Mouse (Mus musculus): ENCODE measurements around the gene F13a1. TPM values are rescaled to one million over a fixed set of nuclear protein-coding genes. Genes with fewer than 3 reads are reported as not detected.

Gene F13a1
- total and polyA plus RNA-seq, 3 experiments = not detected

GRCm38 (mm10) chr13:36988392-36988791, 61.7 kb downstream of the F13a1 start (continued):
- TF ChIP-seq NELFE (IDR thresholded peaks at IDR 0.05; ENCODE audit: low read depth, low read length) (no peak), MAFK (IDR thresholded peaks at IDR 0.05; ENCODE audit: borderline replicate concordance, low read depth, low read length) (no peak)

GRCm38 (mm10) chr13:36973016-36973415, 77.0 kb downstream of the F13a1 start:
- no peak for TF ChIP-seq CHD2 (IDR thresholded peaks at IDR 0.05; ENCODE audit: low read length)
- TF ChIP-seq USF2 (IDR thresholded peaks at IDR 0.05; ENCODE audit: borderline replicate concordance in 1 of 2, insufficient read depth in 1 of 2, low read depth in 1 of 2, low read length in 2 of 2) = no peak
- TF ChIP-seq NRF1 (IDR thresholded peaks at IDR 0.05; ENCODE audit: insufficient read depth, low read depth, low read length, poor library complexity, severe bottlenecking) = no peak
- TF ChIP-seq UBTF (IDR thresholded peaks at IDR 0.05; ENCODE audit: borderline replicate concordance, insufficient read depth, low read depth, low read length) = no peak
- no peak for TF ChIP-seq SMC3 (IDR thresholded peaks at IDR 0.05; ENCODE audit: low read depth, low read length)
- no peak for TF ChIP-seq ELF1 (IDR thresholded peaks at IDR 0.05; ENCODE audit: low read depth, low read length)
- TF ChIP-seq CHD1 (IDR thresholded peaks at IDR 0.05; ENCODE audit: low read depth, low read length) = no peak
- no peak for TF ChIP-seq EP300 (IDR thresholded peaks at IDR 0.05; ENCODE audit: low read depth in 1 of 2, low read length in 2 of 2)
- no peak for DNase-seq (ENCODE audit: low read depth, low spot score)

GRCm38 (mm10) chr13:36972226-36972625, 77.8 kb downstream of the F13a1 start:
- H3K36me3 ChIP-seq (ENCODE audit: control insufficient read depth in 1 of 2, insufficient read depth in 2 of 2, low read length in 2 of 2) = no peaks in the 10 kb centered on the region
- no peak for TF ChIP-seq MAX (IDR thresholded peaks at IDR 0.05; ENCODE audit: low read length)
- TF ChIP-seq RCOR1 (IDR thresholded peaks at IDR 0.05; ENCODE audit: low read depth, low read length) = no peak
- TF ChIP-seq NRF1 (IDR thresholded peaks at IDR 0.05; ENCODE audit: insufficient read depth, low read depth, low read length, poor library complexity, severe bottlenecking) = no peak
- no peak for TF ChIP-seq E2F4 (IDR thresholded peaks at IDR 0.05; ENCODE audit: borderline replicate concordance, low read depth, low read length)
- TF ChIP-seq CHD2 (IDR thresholded peaks at IDR 0.05; ENCODE audit: low read length) = no peak
- no peak for TF ChIP-seq USF1 (IDR thresholded peaks at IDR 0.05; ENCODE audit: low read depth, low read length)
- no peak for DNase-seq (ENCODE audit: low read depth, low spot score)
- no peak overlapping the region for H3K4me3 ChIP-seq (ENCODE audit: control insufficient read depth in 1 of 2, insufficient read depth in 1 of 2, low read depth in 2 of 2, low read length in 2 of 2)
- H3K79me2 ChIP-seq (ENCODE audit: control insufficient read depth, insufficient read depth, low read length, poor library complexity) = no peaks in the 10 kb centered on the region
- H3K27me3 ChIP-seq (ENCODE audit: control insufficient read depth in 1 of 2, insufficient read depth in 2 of 2, low read length in 2 of 2) = no peaks in the 10 kb centered on the region
- no peak overlapping the region for H3K27ac ChIP-seq (ENCODE audit: control insufficient read depth, low read depth, low read length)
- H3K9me3 ChIP-seq (replicated peaks; ENCODE audit: insufficient read depth, low read length) = no peaks in the 10 kb centered on the region
- no peak overlapping the region for H3K9ac ChIP-seq (ENCODE audit: control insufficient read depth, low read depth, low read length, poor library complexity, severe bottlenecking)
- H3K4me1 ChIP-seq (ENCODE audit: control insufficient read depth in 1 of 2, insufficient read depth in 2 of 2, low read length in 2 of 2) = no peaks in the 10 kb centered on the region

More at GRCm38 (mm10) chr13:36973016-36973415, 77.0 kb downstream of the F13a1 start:
- H3K27me3 ChIP-seq (ENCODE audit: control insufficient read depth in 1 of 2, insufficient read depth in 2 of 2, low read length in 2 of 2) = no peaks in the 10 kb centered on the region
- no peaks in the 10 kb centered on the region for H3K4me1 ChIP-seq (ENCODE audit: control insufficient read depth in 1 of 2, insufficient read depth in 2 of 2, low read length in 2 of 2)
- H3K9ac ChIP-seq (ENCODE audit: control insufficient read depth, low read depth, low read length, poor library complexity, severe bottlenecking) = no peak overlapping the region
- H3K4me3 ChIP-seq (ENCODE audit: control insufficient read depth in 1 of 2, insufficient read depth in 1 of 2, low read depth in 2 of 2, low read length in 2 of 2) = no peak overlapping the region
- H3K9me3 ChIP-seq (replicated peaks; ENCODE audit: insufficient read depth, low read length) = no peaks in the 10 kb centered on the region
- no peak overlapping the region for H3K27ac ChIP-seq (ENCODE audit: control insufficient read depth, low read depth, low read length)
- H3K36me3 ChIP-seq (ENCODE audit: control insufficient read depth in 1 of 2, insufficient read depth in 2 of 2, low read length in 2 of 2) = no peaks in the 10 kb centered on the region
- H3K79me2 ChIP-seq (ENCODE audit: control insufficient read depth, insufficient read depth, low read length, poor library complexity) = no peaks in the 10 kb centered on the region
